Mouse (Mus musculus) heart, postnatal 0 days (tissue): ENCODE results near the gene Ddx58. TPM values are rescaled to one million over a fixed set of nuclear protein-coding genes. Genes with fewer than 3 reads are reported as not detected.

Source experiments
- ATAC-seq: fragments of 200-750 bp; cut with Nextera tagmentation; 2 replicates; pipeline ENCODE4 v1.8.0; 2017; ENCODE audit warnings: low read depth, moderate number of reproducible peaks, moderate library complexity; ENCODE audit not compliant: insufficient read depth
- DNase-seq: peaks from one replicate; pipeline ENCODE4 v3.0.0-alpha.2; 2016; ENCODE audit warnings: low spot score
- H3K27ac ChIP-seq: fragments of 300-500 bp; sonication (generic); 2 replicates; pipeline ENCODE4 v1.5.1; 2014; ENCODE audit warnings: low read depth, mild to moderate bottlenecking
- H3K27me3 ChIP-seq: fragments of 300-500 bp; sonication (generic); 2 replicates; pipeline ENCODE4 v1.6.1; 2014; ENCODE audit warnings: low read length, mixed read lengths; ENCODE audit not compliant: control insufficient read depth, insufficient read depth
- H3K36me3 ChIP-seq: fragments of 300-500 bp; sonication (generic); replicated peaks from 2 replicates; pipeline ENCODE4 v1.6.1; 2014; ENCODE audit warnings: low read length, mixed read lengths; ENCODE audit not compliant: control insufficient read depth, insufficient read depth
- H3K4me1 ChIP-seq: fragments of 300-500 bp; sonication (generic); 2 replicates; pipeline ENCODE4 v1.6.1; 2014; ENCODE audit warnings: antibody characterized with exemption; ENCODE audit not compliant: control insufficient read depth, insufficient read depth
- H3K4me2 ChIP-seq: fragments of 300-500 bp; sonication (generic); 2 replicates; pipeline ENCODE4 v1.6.1; 2014; ENCODE audit warnings: low read depth, mild to moderate bottlenecking, low read length, moderate library complexity
- H3K4me3 ChIP-seq: fragments of 300-500 bp; sonication (generic); 2 replicates; pipeline ENCODE4 v1.5.1; 2014; ENCODE audit warnings: low read depth, low read length
- H3K9ac ChIP-seq: fragments of 300-500 bp; sonication (generic); replicated peaks from 2 replicates; pipeline ENCODE4 v1.6.1; 2014; ENCODE audit warnings: low read depth, low read length, mixed read lengths
- H3K9me3 ChIP-seq: fragments of 300-500 bp; sonication (generic); replicated peaks from 2 replicates; pipeline ENCODE4 v1.6.1; 2016; ENCODE audit warnings: low read length; ENCODE audit not compliant: control insufficient read depth
- CTCF ChIP-seq: IDR thresholded peaks from 2 replicates; pipeline ENCODE4 v1.5.1; 2016; ENCODE audit warnings: antibody characterized with exemption, control low read depth, low read depth
- EP300 ChIP-seq: IDR thresholded peaks from 2 replicates; pipeline ENCODE4 v1.6.1; 2016; ENCODE audit warnings: antibody characterized with exemption, low read depth
- WGBS: fragments of 180-500 bp; shearing (Covaris S2); extraction: QIAGEN DNeasy Blood & Tissue Kit; methylation state at CpG from one replicate; pipeline ENCODE4 v1.1.7; 2014; 5-methylcytosine and 5-hydroxymethylcytosine counted together
- polyA plus RNA-seq: library from polyadenylated mRNA; unstranded; fragments of >200 nt; fragmentation: Nextera tagmentation; extraction: Ambion mirVana; gene quantifications from 2 replicates; pipeline ENCODE4 v1.2.1, GENCODE M21; 2015
- total RNA-seq: library from RNA; depleted of rRNA; stranded (reverse); fragments of >200 nt; gene quantifications from 2 replicates; pipeline ENCODE4 v1.2.3, GENCODE M21; 2014; ENCODE audit warnings: low replicate concordance; rRNA removed

The Ddx58 gene
- total and polyA plus RNA-seq, 2 experiments from 2014 or later, result 6.7 to 17.5 TPM

GRCm38 (mm10) chr4:40155467-40155999 is 84.1 kb downstream of the Ddx58 start:
- no peak for TF ChIP-seq EP300
- TF ChIP-seq CTCF, result no peak
- no peak overlapping the region for H3K4me3 ChIP-seq
- H3K9ac ChIP-seq, result no peak overlapping the region
- no peaks in the 10 kb centered on the region; the same call in 1 of the 2 replicates for H3K4me1 ChIP-seq
- H3K4me2 ChIP-seq, result no peak overlapping the region
- ATAC-seq, result no peak
- H3K27ac ChIP-seq, result no peak overlapping the region
- no peaks in the 10 kb centered on the region for H3K27me3 ChIP-seq
- H3K36me3 ChIP-seq, result no peaks in the 10 kb centered on the region
- no peak for DNase-seq
- H3K9me3 ChIP-seq, result no peaks in the 10 kb centered on the region
- WGBS, result 84% methylated on average over 13 of the region's 13 CpGs

- DNase-seq (no peak), ATAC-seq (no peak)
- TF ChIP-seq EP300 (no peak), CTCF (no peak)
- Histone ChIP-seq H3K36me3 (no peaks in the 10 kb centered on the region), H3K4me3 (no peak overlapping the region), H3K9ac (no peak overlapping the region), H3K27ac (no peak overlapping the region), H3K4me2 (no peak overlapping the region), H3K4me1 (no peaks in the 10 kb centered on the region; the same call in 1 of the 2 replicates), H3K9me3 (no peaks in the 10 kb centered on the region), H3K27me3 (no peaks in the 10 kb centered on the region)
- WGBS, result 90% methylated on average over 4 of the region's 4 CpGs
These were observed 84.9 kb downstream of the Ddx58 start for GRCm38 (mm10) chr4:40154751-40155150.

Other genes starting within 250 kb of the Ddx58 start
- gene Aco1, start 96.7 kb downstream of the Ddx58 start, total RNA-seq, result 42.6 and 51.0 TPM in 2 replicates
- gene Aco1, start 96.7 kb downstream of the Ddx58 start, polyA plus RNA-seq, result 26.7 and 28.0 TPM in 2 replicates
- gene Smim27, start 29.8 kb upstream of the Ddx58 start, total RNA-seq, result 0.65 and 4.9 TPM in 2 replicates
- 48.4 and 49.4 TPM in 2 replicates for gene Smim27, start 29.8 kb upstream of the Ddx58 start, polyA plus RNA-seq
- 23.6 and 30.3 TPM in 2 replicates for gene Topors, start 30.0 kb upstream of the Ddx58 start, total RNA-seq
- 15.1 and 15.5 TPM in 2 replicates for gene Topors, start 30.0 kb upstream of the Ddx58 start, polyA plus RNA-seq
- gene Ndufb6, start 39.6 kb upstream of the Ddx58 start, total RNA-seq, result 452 and 553 TPM in 2 replicates
- gene Ndufb6, start 39.6 kb upstream of the Ddx58 start, polyA plus RNA-seq, result 1,016 and 1,052 TPM in 2 replicates
- gene Tmem215, start 232.4 kb upstream of the Ddx58 start, total RNA-seq, result 1.8 and 2.5 TPM in 2 replicates
- gene Tmem215, start 232.4 kb upstream of the Ddx58 start, polyA plus RNA-seq, result 0.36 and 0.41 TPM in 2 replicates